Mouse (Mus musculus): ENCODE measurements around the gene Slc41a3.

Gene Slc41a3

DNA sequence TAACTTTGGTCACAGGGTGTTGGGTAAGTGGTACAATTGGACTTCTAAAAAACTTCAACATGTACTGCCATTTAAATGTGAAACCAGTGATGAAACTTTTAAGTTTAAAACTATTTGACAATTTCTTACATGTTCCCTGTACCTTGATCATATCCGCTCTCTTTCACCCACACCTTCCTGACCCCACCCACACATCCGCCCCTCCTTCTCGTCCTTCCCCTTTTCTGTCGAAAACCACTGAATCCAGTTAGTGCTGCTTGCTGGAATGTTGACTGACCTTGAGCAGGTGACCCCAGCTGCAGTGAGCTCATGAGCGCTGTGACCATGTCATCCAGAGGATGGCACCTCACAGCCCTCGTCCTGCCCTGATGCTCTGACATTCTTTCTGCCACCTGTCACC is 25.0 kb downstream of the Slc41a3 start:
- CTCF ChIA-PET: interaction anchor here in 2 of 4 experiments (0.7 to 4.9 kb wide), 5 partner anchors 22 to 108 kb away, joined by 3 to 22 read pairs (median 3); no protein-coding TSS in a partner anchor

DNA sequence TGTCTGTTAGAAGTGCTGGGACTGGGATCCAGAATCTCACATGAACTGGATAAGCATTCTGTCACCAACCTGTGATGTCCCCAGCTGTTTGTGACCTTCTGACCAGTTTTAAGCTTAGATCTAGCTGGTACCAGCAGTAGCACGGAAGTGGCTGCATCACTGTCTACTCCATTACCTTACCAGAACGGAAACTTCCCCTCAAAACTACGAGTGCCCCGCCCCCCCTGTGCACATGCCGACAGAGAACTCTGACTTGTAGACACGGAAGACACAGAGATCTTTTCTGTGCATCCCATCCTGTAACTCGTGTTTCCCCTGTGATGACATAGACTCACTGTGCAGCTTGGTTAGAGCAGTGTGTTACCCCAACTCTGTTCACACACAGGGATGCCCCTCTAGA is 25.9 kb downstream of the Slc41a3 start:
- CTCF ChIA-PET: interaction anchor here in 1 of 4 experiments (1.6 kb wide), 1 partner anchor 23 kb away, joined by 5 read pairs; no protein-coding TSS in a partner anchor
- POLR2A ChIA-PET: no interaction called here

More for the DNA sequence above, 25.0 kb downstream of the Slc41a3 start:
- POLR2A ChIA-PET: no interaction called here

DNA sequence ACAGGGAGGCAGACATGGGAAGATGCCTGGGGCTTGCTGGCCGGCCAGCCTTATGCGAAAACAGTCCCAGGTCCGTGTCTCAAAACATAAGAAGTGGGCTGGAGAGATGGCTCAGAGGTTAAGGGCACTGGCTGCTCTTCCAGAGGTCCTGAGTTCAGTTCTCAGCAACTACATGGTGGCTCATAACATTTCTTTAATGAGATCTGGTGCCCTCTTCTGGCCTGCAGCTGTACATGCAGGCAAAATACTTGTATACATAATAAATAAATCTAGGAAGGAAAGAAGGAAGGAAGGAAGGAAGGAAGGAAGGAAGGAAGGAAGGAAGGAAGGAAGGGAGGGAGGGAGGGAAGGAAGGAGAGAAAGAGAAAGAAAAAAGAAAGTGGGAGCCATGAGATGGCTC is 28.0 kb downstream of the Slc41a3 start:
- ChIA-PET POLR2A (interaction anchor here in 1 of 4 experiments (1.5 kb wide), 1 partner anchor 97 kb away, joined by 4 read pairs; no protein-coding TSS in a partner anchor), CTCF (interaction anchor here (0.6 to 2.2 kb wide), 21 partner anchors 13 to 715 kb away, joined by 3 to 18 read pairs (median 4); partner anchors contain the start of gene Slc41a3 (in 1 of the 4))

DNA sequence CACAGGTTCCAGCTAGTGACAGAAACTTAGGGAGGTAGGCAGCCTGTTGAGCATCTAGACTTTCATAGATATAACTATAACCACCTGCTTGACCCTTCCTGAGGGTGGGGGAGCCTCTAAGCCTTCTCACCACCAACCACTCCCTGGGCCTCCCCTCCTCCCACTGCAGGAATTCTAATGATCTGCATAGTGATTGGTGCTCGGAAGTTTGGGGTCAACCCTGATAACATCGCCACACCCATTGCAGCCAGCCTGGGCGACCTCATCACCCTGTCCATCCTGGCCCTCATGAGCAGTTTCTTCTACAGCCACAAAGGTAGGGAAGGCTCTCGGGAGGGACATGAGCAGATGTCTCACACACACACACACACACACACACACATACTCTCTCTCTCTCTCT is 30.6 kb downstream of the Slc41a3 start:
- CTCF ChIA-PET: interaction anchor here (0.6 to 3.8 kb wide), 8 partner anchors 16 to 88 kb away, joined by 3 to 12 read pairs (median 4); no protein-coding TSS in a partner anchor
- POLR2A ChIA-PET: interaction anchor here in 3 of 4 experiments (0.9 to 2.2 kb wide), 8 partner anchors 12 to 102 kb away, joined by 3 to 7 read pairs (median 3); no protein-coding TSS in a partner anchor

DNA sequence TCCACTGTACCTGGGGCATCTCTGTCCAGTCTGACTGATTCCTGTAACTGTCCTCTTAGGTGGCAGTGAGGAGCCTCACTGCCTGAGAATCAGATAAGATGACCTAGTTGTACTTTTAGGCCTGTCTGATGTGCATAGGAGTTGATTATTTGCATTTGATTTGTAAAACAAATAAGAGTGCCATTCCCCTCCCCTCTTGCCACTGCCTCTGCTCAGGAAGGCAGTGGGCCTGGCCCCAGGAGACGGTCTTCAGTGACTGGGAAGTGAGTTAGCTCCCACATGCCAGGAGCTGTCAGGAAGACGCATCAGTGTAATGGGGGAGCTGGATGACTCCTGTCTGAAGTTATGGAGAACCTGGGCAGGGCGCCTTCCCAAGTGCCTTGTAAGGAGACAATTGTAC is 31.1 kb downstream of the Slc41a3 start:
- POLR2A ChIA-PET: interaction anchor here in 3 of 4 experiments (0.5 to 2.2 kb wide), 10 partner anchors 10 to 353 kb away, joined by 3 to 7 read pairs (median 4); partner anchors contain the start of gene Iqsec1 (in 1 of the 3)
- CTCF ChIA-PET: interaction anchor here in 3 of 4 experiments (0.6 to 3.8 kb wide), 11 partner anchors 18 to 207 kb away, joined by 3 to 12 read pairs (median 3); partner anchors contain the start of gene Cfap100 (in 1 of the 3)

DNA sequence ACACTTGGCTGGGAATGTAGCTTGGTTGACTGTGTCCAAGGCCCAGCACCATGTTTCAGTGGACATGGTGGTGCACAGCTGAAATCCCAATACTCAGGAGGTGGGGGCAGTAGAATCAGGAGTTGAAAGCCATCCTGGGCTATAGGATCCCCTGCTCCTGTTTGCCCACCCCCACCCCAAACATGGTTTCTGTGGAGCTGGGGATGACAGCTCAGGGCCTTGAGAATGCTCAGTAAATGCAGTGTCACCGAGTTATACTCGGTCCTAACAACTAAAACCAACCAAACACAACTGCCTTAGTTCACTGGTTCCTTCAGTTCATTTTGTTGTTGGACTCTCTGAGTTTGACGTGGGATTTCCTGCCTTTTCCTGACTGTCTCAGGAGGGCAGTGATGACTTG is 38.5 kb downstream of the Slc41a3 start:
- POLR2A ChIA-PET: interaction anchor here in 2 of 4 experiments (0.6 kb wide), 2 partner anchors 19 to 130 kb away, joined by 3 to 5 read pairs; no protein-coding TSS in a partner anchor
- CTCF ChIA-PET: interaction anchor here in 3 of 4 experiments (0.6 to 1.2 kb wide), 3 partner anchors 36 to 104 kb away, joined by 3 to 4 read pairs (median 3); no protein-coding TSS in a partner anchor

DNA sequence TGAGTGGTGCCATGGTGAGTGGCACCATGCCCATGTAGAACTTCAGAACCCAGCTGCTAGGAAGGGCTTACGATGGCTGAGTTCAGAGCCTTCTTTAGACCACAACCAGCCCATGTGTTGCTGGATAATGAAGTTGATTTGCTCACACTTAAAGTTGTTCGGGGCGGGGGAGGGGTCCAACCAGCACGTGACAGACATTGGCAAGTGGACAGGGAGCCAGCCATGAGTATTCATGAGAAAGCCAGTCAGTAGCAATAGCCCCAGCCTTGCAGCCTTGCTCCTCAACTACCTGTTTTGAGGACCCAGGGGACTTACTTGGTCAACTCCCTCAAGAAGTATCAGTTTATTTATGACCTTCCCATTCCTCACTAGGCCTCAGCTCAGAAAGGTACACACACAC is 40.4 kb downstream of the Slc41a3 start:
- ChIA-PET CTCF (interaction anchor here in 2 of 4 experiments (0.5 to 1.7 kb wide), 2 partner anchors 13 to 92 kb away, joined by 6 read pairs; no protein-coding TSS in a partner anchor), POLR2A (interaction anchor here in 2 of 4 experiments (0.6 to 1.0 kb wide), 3 partner anchors 8 to 91 kb away, joined by 4 to 5 read pairs (median 4); no protein-coding TSS in a partner anchor)

DNA sequence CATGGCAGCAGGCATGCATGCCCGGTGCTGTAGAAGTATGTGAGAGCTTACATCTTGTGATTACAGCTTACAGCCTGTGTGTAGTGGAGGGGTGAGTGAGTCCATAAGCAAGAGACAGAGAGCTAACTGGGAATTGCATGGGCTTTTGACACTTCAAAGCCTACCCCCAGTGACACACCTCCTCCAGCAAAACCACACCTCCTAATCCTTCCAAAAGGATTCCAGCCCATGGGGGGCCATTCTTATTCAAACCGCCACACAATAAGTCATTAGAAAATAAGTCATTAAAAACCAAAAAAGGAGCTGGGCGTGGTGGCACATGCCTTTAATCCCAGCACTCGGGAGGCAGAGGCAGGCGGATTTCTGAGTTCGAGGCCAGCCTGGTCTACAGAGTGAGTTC is 43.9 kb downstream of the Slc41a3 start:
- ChIA-PET POLR2A (interaction anchor here in 2 of 4 experiments (0.5 to 1.7 kb wide), 5 partner anchors 9 to 697 kb away, joined by 3 to 4 read pairs (median 4); no protein-coding TSS in a partner anchor), CTCF (no interaction called here)

DNA sequence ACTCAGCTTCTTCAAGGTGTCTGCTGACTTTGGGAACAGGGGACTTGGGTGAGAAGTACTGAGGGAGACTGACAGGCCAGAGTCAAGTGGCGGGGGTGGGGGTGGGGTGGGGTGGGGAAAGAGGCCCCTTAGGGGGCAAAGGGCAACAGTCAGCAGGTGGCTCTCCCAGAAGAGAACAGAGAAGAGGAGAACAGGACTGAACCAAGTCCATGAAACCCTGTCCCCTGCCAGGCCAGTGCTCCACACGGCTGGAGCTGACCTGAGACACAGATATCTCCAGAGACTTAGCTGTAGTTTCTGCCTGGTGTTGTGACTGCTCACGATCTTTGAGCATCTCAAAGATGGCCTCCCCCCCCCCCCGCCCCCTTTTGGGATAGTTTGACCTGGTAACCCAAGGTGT is 44.8 kb downstream of the Slc41a3 start:
- CTCF ChIA-PET: interaction anchor here in 3 of 4 experiments (0.6 to 0.7 kb wide), 5 partner anchors 10 to 872 kb away, joined by 3 to 4 read pairs (median 3); partner anchors contain the start of gene Slc41a3 (in 1 of the 3)
- POLR2A ChIA-PET: interaction anchor here in 1 of 4 experiments (1.2 to 1.7 kb wide), 3 partner anchors 10 to 54 kb away, joined by 3 to 4 read pairs (median 4); no protein-coding TSS in a partner anchor

DNA sequence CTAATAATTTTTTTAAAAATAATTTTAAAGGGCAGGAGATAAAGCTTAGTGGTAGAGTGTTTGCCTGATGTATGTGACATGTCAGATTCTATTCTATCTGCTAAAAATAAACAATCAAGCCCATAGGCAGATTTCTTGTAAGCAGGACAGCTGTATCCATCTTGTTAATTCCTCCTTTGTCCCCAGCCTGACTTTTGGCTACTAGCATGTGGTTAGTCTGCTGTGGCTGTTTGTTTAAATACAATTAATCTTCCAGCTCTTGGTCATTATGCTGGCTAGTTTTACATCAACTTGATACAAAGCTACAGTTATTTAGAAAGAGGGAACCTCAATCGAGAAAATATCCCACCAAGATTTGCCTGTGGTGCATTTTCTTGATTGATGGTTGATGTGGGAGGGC is 46.1 kb downstream of the Slc41a3 start:
- POLR2A ChIA-PET: interaction anchor here in 2 of 4 experiments (1.4 to 1.9 kb wide), 3 partner anchors 11 to 15 kb away, joined by 3 to 5 read pairs (median 4); no protein-coding TSS in a partner anchor

DNA sequence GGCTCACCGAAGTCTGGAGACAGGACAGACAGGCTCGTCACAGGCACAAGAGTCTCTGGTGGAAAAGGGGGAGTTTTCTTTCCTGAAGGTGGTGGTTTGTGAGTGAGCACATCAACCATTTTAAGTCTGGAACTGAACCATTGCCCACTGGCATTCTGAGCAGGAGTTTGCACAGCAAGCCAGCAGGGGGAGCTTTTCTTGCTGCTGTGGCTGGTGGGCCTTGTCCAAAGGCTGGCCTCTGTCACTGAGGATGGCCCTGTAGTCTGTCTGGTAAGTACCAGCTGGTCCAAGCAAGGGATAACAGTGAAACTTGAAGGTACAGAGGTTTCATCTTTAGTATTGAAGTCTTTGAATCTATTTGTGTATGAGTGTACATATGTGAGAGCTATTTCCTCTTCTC is 49.2 kb downstream of the Slc41a3 start:
- ChIA-PET POLR2A (interaction anchor here in 2 of 4 experiments (0.8 to 1.9 kb wide), 3 partner anchors 76 to 335 kb away, joined by 3 to 5 read pairs (median 4); partner anchors contain the start of gene Iqsec1 (in 1 of the 2)), CTCF (interaction anchor here (0.5 to 3.2 kb wide), 28 partner anchors 8 to 566 kb away, joined by 3 to 13 read pairs (median 4); no protein-coding TSS in a partner anchor)

More for the DNA sequence above, 46.1 kb downstream of the Slc41a3 start:
- CTCF ChIA-PET: no interaction called here

DNA sequence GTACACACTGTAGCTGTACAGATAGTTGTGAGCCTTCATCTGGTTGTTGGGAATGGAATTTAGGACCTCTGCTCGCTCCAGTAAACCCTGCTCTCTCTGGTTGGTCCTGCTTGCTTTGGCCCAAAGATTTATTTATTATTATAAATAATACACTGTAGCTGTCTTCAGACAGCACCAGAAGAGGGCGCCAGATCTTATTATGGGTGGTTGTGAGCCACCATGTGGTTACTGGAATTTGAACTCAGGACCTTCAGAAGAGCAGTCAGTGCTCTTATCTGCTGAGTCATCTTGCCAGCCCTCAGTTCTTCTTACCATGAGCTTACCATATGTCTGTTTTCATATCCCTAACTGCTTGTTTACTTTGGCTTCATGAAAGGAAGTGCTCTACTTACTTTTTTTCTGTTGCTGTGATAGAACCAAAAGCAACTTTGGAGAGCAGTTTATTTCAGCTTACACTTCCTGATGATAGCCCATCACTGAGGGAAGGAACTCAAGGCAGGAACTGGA is 51.9 kb downstream of the Slc41a3 start:
- ChIA-PET POLR2A (interaction anchor here in 3 of 4 experiments (0.9 to 1.6 kb wide), 3 partner anchors 21 to 51 kb away, joined by 3 to 4 read pairs (median 4); no protein-coding TSS in a partner anchor), CTCF (interaction anchor here (0.6 to 2.4 kb wide), 8 partner anchors 9 to 1653 kb away, joined by 3 to 11 read pairs (median 4); no protein-coding TSS in a partner anchor)

DNA sequence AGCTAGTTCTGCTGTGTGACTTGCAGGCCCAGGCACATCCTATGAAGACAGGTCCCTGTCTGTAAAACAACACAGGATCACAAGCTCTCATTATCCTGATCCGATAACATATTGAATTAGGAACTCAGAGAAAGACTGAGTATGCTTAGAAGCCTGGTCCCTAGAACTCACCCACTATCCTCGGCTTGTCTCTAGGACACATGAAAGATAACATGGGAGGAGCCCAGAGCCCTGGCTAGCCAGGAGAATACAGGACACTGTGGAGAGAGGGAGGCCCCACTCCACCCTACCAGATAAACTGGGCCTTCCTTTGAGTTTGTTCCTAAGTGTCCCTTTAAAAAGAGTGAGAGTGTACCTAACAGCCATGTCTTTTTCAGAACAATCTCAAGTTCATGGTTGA is 55.4 kb downstream of the Slc41a3 start:
- POLR2A ChIA-PET: interaction anchor here (0.6 to 2.5 kb wide), 16 partner anchors 8 to 1876 kb away, joined by 3 to 8 read pairs (median 3); no protein-coding TSS in a partner anchor
- CTCF ChIA-PET: interaction anchor here (0.6 to 1.6 kb wide), 9 partner anchors 28 to 278 kb away, joined by 3 to 11 read pairs (median 6); no protein-coding TSS in a partner anchor

DNA sequence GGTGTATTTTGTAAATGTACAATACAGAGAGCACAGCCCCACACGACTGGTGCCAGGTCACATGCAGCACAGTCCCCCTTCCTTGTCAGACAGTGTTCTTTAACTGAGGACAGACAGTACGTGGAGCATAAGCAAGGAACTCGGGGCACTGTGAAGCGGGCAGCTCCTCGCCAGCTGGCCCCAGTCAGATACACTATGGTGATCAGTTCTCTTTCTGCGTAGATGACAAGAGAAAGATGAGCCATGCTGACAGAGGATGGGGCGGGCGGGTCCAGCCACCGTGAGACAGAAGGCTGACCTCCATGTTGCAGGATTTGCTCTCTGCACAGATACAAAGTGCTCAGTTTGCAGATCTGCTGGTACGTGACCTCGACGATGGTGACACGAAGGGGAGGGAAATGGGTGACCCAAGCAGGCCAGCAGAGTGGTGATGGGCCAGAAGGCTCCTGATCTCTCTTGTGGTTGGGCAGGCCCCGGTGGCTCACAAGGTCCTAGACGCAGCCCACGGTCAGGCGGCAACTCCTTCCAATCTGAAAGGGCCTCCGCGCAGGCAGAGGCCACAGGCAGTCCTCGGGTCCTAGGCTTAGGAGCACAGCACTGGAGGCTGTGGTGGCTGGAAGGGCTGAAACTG is 56.0 kb downstream of the Slc41a3 start:
- CTCF ChIA-PET: interaction anchor here (0.6 to 1.6 kb wide), 9 partner anchors 28 to 279 kb away, joined by 3 to 11 read pairs (median 6); no protein-coding TSS in a partner anchor
- POLR2A ChIA-PET: interaction anchor here (0.6 to 2.5 kb wide), 14 partner anchors 9 to 1876 kb away, joined by 3 to 8 read pairs (median 3); no protein-coding TSS in a partner anchor

DNA sequence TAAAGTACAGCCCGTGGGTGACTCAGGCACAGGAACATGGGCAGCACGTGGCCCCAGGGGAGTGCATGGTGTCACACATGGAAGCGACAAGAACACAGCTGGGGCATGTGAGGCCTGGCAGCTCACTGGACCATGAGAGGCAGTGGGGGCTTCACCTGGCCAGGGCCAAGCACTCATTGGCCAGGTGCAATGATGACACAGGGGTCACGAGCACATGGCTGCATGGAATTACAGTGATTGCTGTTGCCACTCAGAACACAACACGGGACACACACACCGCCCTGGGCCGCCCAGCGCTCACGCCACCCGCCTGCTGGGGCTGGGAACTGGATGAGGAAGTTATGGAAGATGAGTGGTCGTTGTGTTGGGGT is 56.5 kb downstream of the Slc41a3 start:
- CTCF ChIA-PET: interaction anchor here in 2 of 4 experiments (1.4 to 1.5 kb wide), 2 partner anchors 54 to 76 kb away, joined by 3 to 9 read pairs; no protein-coding TSS in a partner anchor
- POLR2A ChIA-PET: interaction anchor here in 3 of 4 experiments (0.6 to 2.5 kb wide), 7 partner anchors 9 to 454 kb away, joined by 3 to 8 read pairs (median 3); no protein-coding TSS in a partner anchor

DNA sequence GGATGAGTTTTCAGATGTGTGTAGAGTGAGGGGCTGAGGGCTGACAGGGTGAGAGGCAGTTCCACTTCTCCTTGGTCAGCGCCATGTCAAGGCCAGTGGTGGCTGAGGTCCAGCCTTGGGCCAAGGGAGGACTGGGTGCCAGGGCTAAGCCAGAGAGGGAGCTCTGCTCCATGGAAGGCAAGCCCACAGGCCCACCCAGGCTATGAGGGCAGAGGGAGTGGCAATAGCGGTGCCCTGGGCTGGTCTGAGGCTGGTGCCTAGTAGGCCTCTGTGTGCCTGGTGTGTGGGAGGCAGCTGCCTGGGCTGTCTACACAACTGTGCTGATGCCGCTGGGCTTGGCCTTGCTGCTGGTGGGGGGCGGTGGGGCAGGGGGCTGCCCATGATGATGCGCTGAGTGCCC is 57.6 kb downstream of the Slc41a3 start:
- CTCF ChIA-PET: interaction anchor here in 2 of 4 experiments (0.6 to 0.7 kb wide), 2 partner anchors 29 to 1632 kb away, joined by 3 read pairs; no protein-coding TSS in a partner anchor
- POLR2A ChIA-PET: interaction anchor here in 2 of 4 experiments (0.6 to 0.7 kb wide), 2 partner anchors 34 to 54 kb away, joined by 3 read pairs; no protein-coding TSS in a partner anchor

DNA sequence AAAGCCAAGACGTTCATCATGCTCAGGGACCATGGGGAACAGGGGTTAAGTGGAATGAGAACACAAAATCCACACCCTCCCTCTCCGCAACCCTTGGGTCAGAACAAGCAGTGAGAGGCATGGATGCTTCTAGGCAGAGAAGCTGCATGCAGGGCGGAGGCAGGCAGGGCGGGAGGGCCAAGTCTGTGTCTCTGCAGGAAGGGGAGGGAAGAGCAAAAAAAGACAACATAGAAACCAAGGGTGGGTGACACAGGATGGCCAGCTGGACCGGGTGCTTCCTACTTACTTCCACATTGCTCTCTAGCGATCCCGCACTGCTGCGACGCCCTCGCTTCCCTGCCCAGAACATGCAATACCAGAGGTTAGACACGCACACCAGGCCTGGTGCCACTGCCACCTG is 59.2 kb downstream of the Slc41a3 start:
- CTCF ChIA-PET: interaction anchor here in 3 of 4 experiments (0.5 to 1.9 kb wide), 7 partner anchors 9 to 92 kb away, joined by 3 to 8 read pairs (median 7); no protein-coding TSS in a partner anchor

DNA sequence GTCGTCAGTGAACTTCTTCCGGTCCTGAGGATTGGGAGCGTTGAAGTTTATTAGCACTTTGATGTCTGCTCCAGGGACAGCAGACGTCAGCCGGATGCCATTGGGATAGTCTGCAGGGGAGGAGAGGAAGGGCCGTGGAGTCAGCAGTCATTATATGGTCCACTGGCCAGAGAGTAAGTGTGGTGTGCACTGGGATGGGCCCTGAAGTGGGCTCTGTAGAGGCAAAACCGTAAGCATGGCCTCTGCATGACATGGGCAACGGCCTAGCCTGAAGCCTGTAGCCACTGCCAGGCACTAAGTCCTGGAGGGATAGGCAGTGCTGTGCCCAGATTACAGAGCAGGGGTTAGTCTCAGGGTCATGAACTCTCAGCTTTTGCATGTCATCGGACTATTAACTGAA is 64.2 kb downstream of the Slc41a3 start:
- POLR2A ChIA-PET: interaction anchor here in 1 of 4 experiments (1.9 kb wide), 1 partner anchor 9 kb away, joined by 5 read pairs; no protein-coding TSS in a partner anchor
- CTCF ChIA-PET: no interaction called here

More for the DNA sequence above, 59.2 kb downstream of the Slc41a3 start:
- POLR2A ChIA-PET: interaction anchor here in 2 of 4 experiments (0.7 to 1.3 kb wide), 6 partner anchors 9 to 53 kb away, joined by 3 to 4 read pairs (median 3); no protein-coding TSS in a partner anchor
